Comparison of ENCODE assay signal across 27 mouse cellular contexts in the genomic region with DNA sequence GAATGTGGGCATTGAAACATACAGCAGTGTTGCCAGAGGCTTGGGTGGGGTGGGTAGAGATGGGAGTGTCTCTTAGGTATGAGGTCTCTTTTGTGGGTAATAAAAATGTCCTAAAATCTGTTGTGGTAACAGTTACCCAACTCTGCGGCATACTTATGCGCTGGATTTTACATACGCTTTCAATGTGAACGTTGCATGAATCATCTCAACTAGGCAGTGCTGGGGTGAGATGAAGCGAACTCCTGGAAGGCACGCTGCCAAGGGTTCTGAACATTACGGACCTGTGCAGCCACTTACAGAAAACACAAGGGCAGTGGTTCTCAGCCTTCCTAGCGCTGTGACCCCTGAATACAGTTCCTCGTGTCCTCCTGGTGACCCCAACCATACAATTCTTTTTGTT. TPM values are rescaled to one million over a fixed set of nuclear protein-coding genes. Genes with fewer than 3 reads are reported as not detected.
A peak's percentile ranks its signal among the peaks of the same experiment; 100 is the strongest.
DNase-seq lines count a peak whose midpoint lies in the region; ATAC-seq and TF ChIP-seq lines count a peak whose summit lies in the region.
"Had no signal": no experiment of that assay in that cellular context is flagged by ENCODE, and none has a peak within 500 bp of the region (broad histone marks: within the 10 kb centered on the region; RNA-seq: fewer than 3 reads in every experiment).

No protein-coding gene starts in this region.

- H3K4me3 ChIP-seq in intestine, postnatal 0 days (ENCODE audit: low read depth, low read length) = no peak overlapping the region
- H3K4me3 ChIP-seq in intestine, embryonic 16.5 days (ENCODE audit: low read length) = no peak overlapping the region
- H3K4me3 ChIP-seq in stomach, postnatal 0 days (ENCODE audit: low read depth, low read length) = no peak overlapping the region
- H3K4me3 ChIP-seq in hindbrain, embryonic 11.5 days (ENCODE audit: low read depth, low read length) = no peak overlapping the region
- H3K4me3 ChIP-seq: embryonic facial prominence, embryonic 15.5 days; intestine, embryonic 15.5 days; layer of hippocampus, adult 2 months; neural tube, embryonic 12.5 days; stomach, embryonic 15.5 days had no signal

- no peak for ATAC-seq in intestine, postnatal 0 days
- no peak for ATAC-seq in intestine, embryonic 16.5 days
- ATAC-seq in common myeloid progenitor, adult 5-6 weeks (replicated peaks; ENCODE audit: low read depth, poor library complexity, severe bottlenecking) = 0 out of 2 replicates have a peak, but pooled peaks have one; percentile 15
- peak; percentile 16; the same call in 1 of the 2 replicates for ATAC-seq in stomach, postnatal 0 days (ENCODE audit: low FRiP score, low TSS enrichment)
- no peak for ATAC-seq in hindbrain, embryonic 11.5 days (ENCODE audit: low FRiP score)
- ATAC-seq: forebrain, embryonic 14.5 days; hindbrain, embryonic 16.5 days; intestine, embryonic 15.5 days; Patski had no signal

- WGBS in intestine, postnatal 0 days = 83% methylated on average over 9 of the region's 9 CpGs
- 78% methylated on average over 9 of the region's 9 CpGs for WGBS in intestine, embryonic 16.5 days
- WGBS in stomach, postnatal 0 days = 54% methylated on average over 9 of the region's 9 CpGs
- WGBS in hindbrain, embryonic 11.5 days = 92% methylated on average over 9 of the region's 9 CpGs

- TF ChIP-seq EP300 in stomach, postnatal 0 days (optimal IDR thresholded peaks at IDR 0.05) = no peak

- H3K9ac ChIP-seq in intestine, postnatal 0 days (ENCODE audit: low read depth, low read length) = no peak overlapping the region
- H3K9ac ChIP-seq in intestine, embryonic 16.5 days (ENCODE audit: low read depth, low read length) = no peak overlapping the region
- no peak overlapping the region for H3K9ac ChIP-seq in stomach, postnatal 0 days (ENCODE audit: low read length)
- H3K9ac ChIP-seq in hindbrain, embryonic 11.5 days (ENCODE audit: low read depth, low read length) = no peak overlapping the region
- H3K9ac ChIP-seq: embryonic facial prominence, embryonic 15.5 days; intestine, embryonic 15.5 days; neural tube, embryonic 12.5 days; stomach, embryonic 15.5 days had no signal

- DNase-seq in 416B (ENCODE audit: low read depth) = peak; percentile 86
- no peak for DNase-seq in stomach, postnatal 0 days (ENCODE audit: low spot score)
- DNase-seq in retina, embryonic 14.5 days (ENCODE audit: low spot score) = no peak
- DNase-seq in hindbrain, embryonic 11.5 days (ENCODE audit: low spot score) = no peak
- DNase-seq: cerebellum, adult 18-20 months; cerebellum, postnatal 25 days; embryo, embryonic 11 days; gastrocnemius, postnatal 10 days; heart, adult 11 months; lung, postnatal 10 days; midbrain, embryonic 14.5 days; retina, postnatal 1 day; right cerebral cortex, postnatal 4 days; thymus, adult 2 months had no signal

- 0 out of 2 replicates have a peak overlapping the region, but pooled peaks have one; percentile 9 for H3K27ac ChIP-seq in intestine, postnatal 0 days (ENCODE audit: low read depth, low read length)
- H3K27ac ChIP-seq in intestine, embryonic 16.5 days (ENCODE audit: low read length) = no peak overlapping the region
- peak overlapping the region; percentile 30; the same call in 1 of the 2 replicates for H3K27ac ChIP-seq in stomach, postnatal 0 days (replicated peaks)
- H3K27ac ChIP-seq in hindbrain, embryonic 11.5 days (ENCODE audit: low read depth, low read length) = no peak overlapping the region
- H3K27ac ChIP-seq: embryonic facial prominence, embryonic 15.5 days; intestine, embryonic 15.5 days; layer of hippocampus, adult 2 months; neural tube, embryonic 12.5 days; stomach, embryonic 15.5 days had no signal

- H3K4me2 ChIP-seq in intestine, postnatal 0 days (replicated peaks; ENCODE audit: low read depth) = no peak overlapping the region
- no peak overlapping the region for H3K4me2 ChIP-seq in intestine, embryonic 16.5 days (ENCODE audit: low read depth, low read length)
- no peak overlapping the region for H3K4me2 ChIP-seq in stomach, postnatal 0 days (replicated peaks; ENCODE audit: low read depth)
- no peak overlapping the region for H3K4me2 ChIP-seq in hindbrain, embryonic 11.5 days (replicated peaks; ENCODE audit: low read depth, low read length)
- H3K4me2 ChIP-seq: embryonic facial prominence, embryonic 15.5 days; heart, embryonic 11.5 days; intestine, embryonic 15.5 days; liver, embryonic 11.5 days; neural tube, embryonic 12.5 days; stomach, embryonic 15.5 days had no signal

- no peaks in the 10 kb centered on the region for H3K27me3 ChIP-seq in intestine, postnatal 0 days (replicated peaks; ENCODE audit: control insufficient read depth, insufficient read depth, low read length)
- H3K27me3 ChIP-seq in intestine, embryonic 16.5 days (replicated peaks; ENCODE audit: control insufficient read depth, insufficient read depth, low read length) = no peaks in the 10 kb centered on the region
- no peaks in the 10 kb centered on the region for H3K27me3 ChIP-seq in stomach, postnatal 0 days (ENCODE audit: control insufficient read depth, insufficient read depth, low read length)
- no peaks in the 10 kb centered on the region for H3K27me3 ChIP-seq in hindbrain, embryonic 11.5 days (ENCODE audit: control insufficient read depth, insufficient read depth, low read length)
- H3K27me3 ChIP-seq: embryonic facial prominence, embryonic 15.5 days; intestine, embryonic 15.5 days; neural tube, embryonic 12.5 days; Patski; stomach, embryonic 15.5 days had no signal

- H3K4me1 ChIP-seq in intestine, postnatal 0 days (replicated peaks; ENCODE audit: control insufficient read depth, insufficient read depth, low read length) = no peaks in the 10 kb centered on the region
- peaks cover 16% of the 10 kb centered on the region for H3K4me1 ChIP-seq in intestine, embryonic 16.5 days (ENCODE audit: control insufficient read depth, insufficient read depth, low read length)
- no peaks in the 10 kb centered on the region for H3K4me1 ChIP-seq in stomach, postnatal 0 days (replicated peaks; ENCODE audit: control insufficient read depth, insufficient read depth)
- H3K4me1 ChIP-seq in hindbrain, embryonic 11.5 days (replicated peaks; ENCODE audit: control insufficient read depth, insufficient read depth, low read length) = no peaks in the 10 kb centered on the region
- H3K4me1 ChIP-seq: stomach, embryonic 15.5 days had no signal

- H3K9me3 ChIP-seq in intestine, postnatal 0 days (ENCODE audit: control insufficient read depth) = no peaks in the 10 kb centered on the region
- no peaks in the 10 kb centered on the region for H3K9me3 ChIP-seq in intestine, embryonic 16.5 days (ENCODE audit: control insufficient read depth, low read length)
- no peaks in the 10 kb centered on the region for H3K9me3 ChIP-seq in stomach, postnatal 0 days (ENCODE audit: control insufficient read depth, low read length)
- H3K9me3 ChIP-seq in hindbrain, embryonic 11.5 days (ENCODE audit: control insufficient read depth, low read length) = no peaks in the 10 kb centered on the region
- H3K9me3 ChIP-seq: embryonic facial prominence, embryonic 15.5 days; intestine, embryonic 15.5 days; stomach, embryonic 15.5 days had no signal

- no peak for TF ChIP-seq CTCF in intestine, postnatal 0 days (IDR thresholded peaks at IDR 0.05; ENCODE audit: low read depth)
- TF ChIP-seq CTCF in stomach, postnatal 0 days (IDR thresholded peaks at IDR 0.05; ENCODE audit: low read depth) = no peak

- H3K36me3 ChIP-seq in intestine, postnatal 0 days (ENCODE audit: control insufficient read depth, insufficient read depth) = no peaks in the 10 kb centered on the region
- H3K36me3 ChIP-seq in intestine, embryonic 16.5 days (ENCODE audit: control insufficient read depth, insufficient read depth, low read length) = no peaks in the 10 kb centered on the region
- no peaks in the 10 kb centered on the region; the same call in 1 of the 2 replicates for H3K36me3 ChIP-seq in stomach, postnatal 0 days (ENCODE audit: control insufficient read depth, insufficient read depth, low read length)
- no peaks in the 10 kb centered on the region for H3K36me3 ChIP-seq in hindbrain, embryonic 11.5 days (ENCODE audit: control insufficient read depth, insufficient read depth, low read length)
- H3K36me3 ChIP-seq: embryonic facial prominence, embryonic 15.5 days; intestine, embryonic 15.5 days; stomach, embryonic 15.5 days had no signal

RNA-seq across cellular contexts. Expression of gene Ak3, which starts 5.1 kb away (rescaled TPM):
- 70.4 and 73.9 TPM in 2 replicates for polyA plus RNA-seq in intestine, postnatal 0 days (2015; fragmentation: Nextera tagmentation; extraction: Ambion mirVana)
- 104 and 115 TPM in 2 replicates for polyA plus RNA-seq in intestine, embryonic 16.5 days (2015; fragmentation: Nextera tagmentation; extraction: Ambion mirVana)
- total RNA-seq in common myeloid progenitor, adult 5-6 weeks (2017) = 45.1 and 55.2 TPM in 2 replicates
- 141 and 150 TPM in 2 replicates for polyA plus RNA-seq in stomach, postnatal 0 days (2015; fragmentation: Nextera tagmentation; extraction: Ambion mirVana)
- 82.4 and 83.5 TPM in 2 replicates for polyA plus RNA-seq in hindbrain, embryonic 11.5 days (2014; fragmentation: Nextera tagmentation; extraction: Ambion mirVana)

RNA-seq across cellular contexts. Expression of gene Cdc37l1, which starts 52.5 kb away (rescaled TPM):
- 19.7 and 23.9 TPM in 2 replicates for polyA plus RNA-seq in intestine, postnatal 0 days (2015; fragmentation: Nextera tagmentation; extraction: Ambion mirVana)
- 27.0 and 27.2 TPM in 2 replicates for polyA plus RNA-seq in intestine, embryonic 16.5 days (2015; fragmentation: Nextera tagmentation; extraction: Ambion mirVana)
- total RNA-seq in common myeloid progenitor, adult 5-6 weeks (2017) = 42.2 and 45.2 TPM in 2 replicates
- polyA plus RNA-seq in stomach, postnatal 0 days (2015; fragmentation: Nextera tagmentation; extraction: Ambion mirVana) = 19.5 and 19.7 TPM in 2 replicates
- polyA plus RNA-seq in hindbrain, embryonic 11.5 days (2014; fragmentation: Nextera tagmentation; extraction: Ambion mirVana) = 51.5 and 51.7 TPM in 2 replicates

RNA-seq across cellular contexts. Expression of gene Rcl1, which starts 58.5 kb away (rescaled TPM):
- 16.0 and 17.4 TPM in 2 replicates for polyA plus RNA-seq in intestine, postnatal 0 days (2015; fragmentation: Nextera tagmentation; extraction: Ambion mirVana)
- 49.8 and 62.0 TPM in 2 replicates for polyA plus RNA-seq in intestine, embryonic 16.5 days (2015; fragmentation: Nextera tagmentation; extraction: Ambion mirVana)
- 80.3 and 97.2 TPM in 2 replicates for total RNA-seq in common myeloid progenitor, adult 5-6 weeks (2017)
- 26.0 and 27.7 TPM in 2 replicates for polyA plus RNA-seq in stomach, postnatal 0 days (2015; fragmentation: Nextera tagmentation; extraction: Ambion mirVana)
- 44.7 and 51.1 TPM in 2 replicates for polyA plus RNA-seq in hindbrain, embryonic 11.5 days (2014; fragmentation: Nextera tagmentation; extraction: Ambion mirVana)

Comparison
In these comparisons a context has a peak if more than half of its experiments do, and no peak if none do; other contexts are left out.
1. H3K27ac ChIP-seq: peak in intestine, postnatal 0 days (single experiment) and stomach, postnatal 0 days (single experiment); none in intestine, embryonic 16.5 days (single experiment) and hindbrain, embryonic 11.5 days (single experiment).
2. ATAC-seq: peak in common myeloid progenitor, adult 5-6 weeks (single experiment) and stomach, postnatal 0 days (single experiment); none in intestine, postnatal 0 days (single experiment), intestine, embryonic 16.5 days (single experiment) and hindbrain, embryonic 11.5 days (single experiment).